Mouse (Mus musculus) midbrain, embryonic 11.5 days (tissue): ENCODE results near the gene Slc25a21. TPM values are rescaled to one million over a fixed set of nuclear protein-coding genes. Genes with fewer than 3 reads are reported as not detected.

Experiments
- ATAC-seq: fragments of 200-750 bp; cut with Nextera tagmentation; 2 replicates; pipeline ENCODE4 v1.8.0; 2017; ENCODE audit warnings: moderate TSS enrichment, moderate library complexity; ENCODE audit not compliant: low FRiP score
- DNase-seq: peaks from one replicate; pipeline ENCODE4 v3.0.0; 2015; ENCODE audit warnings: low spot score; ENCODE audit errors: missing footprints
- H3K27ac ChIP-seq: fragments of 300-500 bp; sonication (generic); 2 replicates; pipeline ENCODE4 v1.5.1; 2014; ENCODE audit warnings: low read depth, low read length
- H3K27me3 ChIP-seq: fragments of 300-500 bp; sonication (generic); 2 replicates; pipeline ENCODE4 v1.6.1; 2014; ENCODE audit warnings: mild to moderate bottlenecking, low read length, moderate library complexity, mixed read lengths; ENCODE audit not compliant: control insufficient read depth, insufficient read depth
- H3K36me3 ChIP-seq: fragments of 300-500 bp; sonication (generic); 2 replicates; pipeline ENCODE4 v1.6.1; 2014; ENCODE audit warnings: mild to moderate bottlenecking, low read length, moderate library complexity, mixed read lengths; ENCODE audit not compliant: control insufficient read depth, insufficient read depth
- H3K4me1 ChIP-seq: fragments of 300-500 bp; sonication (generic); 2 replicates; pipeline ENCODE4 v1.6.1; 2014; ENCODE audit warnings: low read length; ENCODE audit not compliant: control insufficient read depth, insufficient read depth
- H3K4me2 ChIP-seq: fragments of 300-500 bp; sonication (generic); 2 replicates; pipeline ENCODE4 v1.6.1; 2014; ENCODE audit warnings: mild to moderate bottlenecking, moderate library complexity
- H3K4me3 ChIP-seq: fragments of 300-500 bp; sonication (generic); 2 replicates; pipeline ENCODE4 v1.5.1; 2014; ENCODE audit warnings: low read depth, low read length
- H3K9ac ChIP-seq: fragments of 300-500 bp; sonication (generic); 2 replicates; pipeline ENCODE4 v1.6.1; 2014; ENCODE audit warnings: low read length
- H3K9me3 ChIP-seq: fragments of 300-500 bp; sonication (generic); 2 replicates; pipeline ENCODE4 v1.6.1; 2016; ENCODE audit warnings: low read length; ENCODE audit not compliant: control insufficient read depth
- WGBS: fragments of 180-500 bp; shearing (Covaris S2); extraction: QIAGEN DNeasy Blood & Tissue Kit; methylation state at CpG from one replicate; pipeline ENCODE4 v1.1.7; 2014; 5-methylcytosine and 5-hydroxymethylcytosine counted together
- polyA plus RNA-seq: library from polyadenylated mRNA; unstranded; fragments of >200 nt; fragmentation: Nextera tagmentation; extraction: Ambion mirVana; gene quantifications from 2 replicates; pipeline ENCODE4 v1.2.1, GENCODE M21; 2014

Slc25a21 gene
- polyA plus RNA-seq, 1 experiment from 2014 or later: 2.5 TPM

- peak overlapping the region; percentile 22; the same call in 1 of the 2 replicates for H3K4me3 ChIP-seq
- no peak overlapping the region for H3K27ac ChIP-seq
- H3K36me3 ChIP-seq: no peaks in the 10 kb centered on the region
- WGBS: 9% methylated on average over 5 of the region's 5 CpGs
- peak; percentile 94 for ATAC-seq
- DNase-seq: peak; percentile 96
- H3K4me2 ChIP-seq: peak overlapping the region; percentile 34
- peaks cover 8% of the 10 kb centered on the region; the same call in 1 of the 2 replicates for H3K4me1 ChIP-seq
- H3K9ac ChIP-seq: peak overlapping the region; percentile 7; the same call in 1 of the 2 replicates
- H3K9me3 ChIP-seq: no peaks in the 10 kb centered on the region
- no peaks in the 10 kb centered on the region for H3K27me3 ChIP-seq
These were observed 367.8 kb downstream of the Slc25a21 start for GRCm38 (mm10) chr12:56829455-56829883.

GRCm38 (mm10) chr12:56827808-56828384, 369.4 kb downstream of the Slc25a21 start:
- no peaks in the 10 kb centered on the region for H3K27me3 ChIP-seq
- no peaks in the 10 kb centered on the region for H3K36me3 ChIP-seq
- H3K4me1 ChIP-seq: peaks cover 8% of the 10 kb centered on the region; the same call in 1 of the 2 replicates
- H3K27ac ChIP-seq: no peak overlapping the region
- DNase-seq (no peak), ATAC-seq (no peak)
- no peaks in the 10 kb centered on the region for H3K9me3 ChIP-seq
- H3K4me3 ChIP-seq: no peak overlapping the region
- H3K4me2 ChIP-seq: no peak overlapping the region
- H3K9ac ChIP-seq: no peak overlapping the region
- WGBS: 75% methylated on average over 8 of the region's 8 CpGs

DNA sequence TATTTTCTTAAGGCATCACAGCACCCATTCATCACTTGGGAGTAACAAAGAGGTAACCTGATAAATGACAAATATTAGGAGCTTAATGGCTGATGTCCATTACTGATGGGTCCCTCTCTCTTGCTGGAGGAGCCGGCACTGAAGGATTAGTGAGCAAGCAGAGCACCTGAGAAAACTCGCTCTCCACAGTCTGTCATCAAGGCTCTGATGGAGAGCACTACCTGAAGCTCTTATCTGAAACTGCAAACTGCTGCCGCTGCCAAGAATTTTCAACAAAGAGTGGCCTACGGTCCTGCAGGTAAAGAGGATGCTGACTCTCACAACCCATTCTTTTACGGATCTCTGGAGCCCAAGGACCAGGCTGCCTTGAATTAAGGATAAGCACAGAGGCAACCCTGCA, 372.6 kb downstream of the Slc25a21 start:
- Histone ChIP-seq H3K9ac (no peak overlapping the region), H3K4me1 (peaks cover 6% of the 10 kb centered on the region; the same call in 1 of the 2 replicates), H3K36me3 (no peaks in the 10 kb centered on the region), H3K27ac (no peak overlapping the region), H3K9me3 (no peaks in the 10 kb centered on the region), H3K4me2 (no peak overlapping the region), H3K27me3 (no peaks in the 10 kb centered on the region), H3K4me3 (no peak overlapping the region)
- 75% methylated on average over 5 of the region's 5 CpGs for WGBS
- ATAC-seq: no peak
- DNase-seq: no peak

- ATAC-seq: no peak
These were observed 375.1 kb downstream of the Slc25a21 start for GRCm38 (mm10) chr12:56822122-56822521.

DNA sequence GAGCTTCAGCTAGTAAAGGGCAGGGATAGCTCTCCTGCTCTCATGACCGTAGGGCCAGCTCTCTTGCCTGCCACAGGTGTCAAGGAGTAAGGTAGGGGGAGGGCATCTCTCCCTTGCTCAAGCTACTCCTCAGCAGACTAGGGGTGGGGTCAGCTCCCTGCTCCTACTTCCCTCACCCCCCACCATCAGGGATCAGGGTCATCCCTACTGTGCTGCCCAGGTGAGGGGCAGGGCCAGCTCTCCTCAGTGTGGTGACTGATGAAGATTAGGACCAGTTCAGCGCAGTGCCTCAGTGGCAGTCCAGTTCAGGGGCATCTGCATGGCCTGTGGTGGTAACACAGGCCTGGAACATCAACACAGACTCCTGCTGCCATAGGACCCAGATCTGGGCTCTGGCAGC, 376.7 kb downstream of the Slc25a21 start:
- Histone ChIP-seq H3K4me2 (no peak overlapping the region), H3K9me3 (no peaks in the 10 kb centered on the region), H3K4me3 (no peak overlapping the region), H3K4me1 (no peaks in the 10 kb centered on the region), H3K36me3 (no peaks in the 10 kb centered on the region), H3K27ac (no peak overlapping the region), H3K27me3 (no peaks in the 10 kb centered on the region), H3K9ac (no peak overlapping the region)
- WGBS: 81% methylated on average over 2 of the region's 2 CpGs
- DNase-seq (no peak), ATAC-seq (no peak)

More at GRCm38 (mm10) chr12:56822122-56822521, 375.1 kb downstream of the Slc25a21 start:
- no peak for DNase-seq
- H3K4me3 ChIP-seq: no peak overlapping the region
- H3K4me1 ChIP-seq: no peaks in the 10 kb centered on the region
- no peaks in the 10 kb centered on the region for H3K36me3 ChIP-seq
- no peaks in the 10 kb centered on the region for H3K9me3 ChIP-seq
- 63% methylated on average over 2 of the region's 2 CpGs for WGBS
- no peak overlapping the region for H3K9ac ChIP-seq
- no peaks in the 10 kb centered on the region for H3K27me3 ChIP-seq
- no peak overlapping the region for H3K4me2 ChIP-seq
- no peak overlapping the region for H3K27ac ChIP-seq

DNA sequence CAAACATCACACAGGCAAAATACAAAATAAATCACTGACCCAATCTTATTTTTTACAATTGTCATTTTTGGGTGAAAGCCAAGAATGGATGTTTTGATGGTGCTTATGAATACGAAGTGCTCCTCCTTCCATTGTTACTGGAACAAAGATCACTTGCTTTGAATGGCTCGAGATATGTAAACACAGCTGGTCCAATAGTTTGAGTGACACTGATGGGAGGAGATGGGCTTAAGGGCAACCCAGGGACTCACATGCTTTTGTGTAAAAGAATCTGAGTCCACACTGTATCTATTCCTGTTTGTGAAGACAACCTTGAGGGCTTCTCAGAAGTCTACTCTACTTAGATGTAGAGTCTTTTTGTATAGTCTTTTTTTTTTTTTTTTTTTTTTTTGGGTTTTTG, 389.8 kb downstream of the Slc25a21 start:
- DNase-seq: no peak
- no peak overlapping the region for H3K4me2 ChIP-seq
- H3K27ac ChIP-seq: no peak overlapping the region
- H3K9ac ChIP-seq: no peak overlapping the region
- H3K9me3 ChIP-seq: no peaks in the 10 kb centered on the region
- no peaks in the 10 kb centered on the region for H3K36me3 ChIP-seq
- no peaks in the 10 kb centered on the region for H3K27me3 ChIP-seq
- WGBS: 67% methylated on average over 2 of the region's 2 CpGs
- peaks cover 2% of the 10 kb centered on the region; the same call in 1 of the 2 replicates for H3K4me1 ChIP-seq
- no peak overlapping the region for H3K4me3 ChIP-seq
- ATAC-seq: 0 out of 2 replicates have a peak, but pooled peaks have one; percentile 24

DNA sequence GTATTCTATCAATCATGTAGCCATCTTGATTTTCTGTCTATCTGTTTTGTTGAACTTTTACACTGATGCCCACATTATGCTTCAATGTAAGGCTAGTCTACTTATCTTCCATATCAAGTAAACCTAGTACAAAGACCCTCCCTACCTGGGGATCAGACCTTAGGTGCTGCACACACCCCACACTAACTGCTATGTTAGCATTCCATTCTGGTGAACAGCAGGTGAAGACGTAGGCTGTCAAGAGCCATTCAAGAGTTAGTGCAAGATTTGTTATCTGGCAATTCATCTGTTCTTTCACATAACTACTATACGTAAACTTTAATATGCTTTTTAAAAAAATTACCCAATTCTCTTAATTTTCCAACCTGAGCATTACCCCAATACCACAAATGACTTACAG, 390.2 kb downstream of the Slc25a21 start:
- 90% methylated on average over 2 of the region's 2 CpGs for WGBS
- no peak for ATAC-seq
- H3K27ac ChIP-seq: no peak overlapping the region

DNA sequence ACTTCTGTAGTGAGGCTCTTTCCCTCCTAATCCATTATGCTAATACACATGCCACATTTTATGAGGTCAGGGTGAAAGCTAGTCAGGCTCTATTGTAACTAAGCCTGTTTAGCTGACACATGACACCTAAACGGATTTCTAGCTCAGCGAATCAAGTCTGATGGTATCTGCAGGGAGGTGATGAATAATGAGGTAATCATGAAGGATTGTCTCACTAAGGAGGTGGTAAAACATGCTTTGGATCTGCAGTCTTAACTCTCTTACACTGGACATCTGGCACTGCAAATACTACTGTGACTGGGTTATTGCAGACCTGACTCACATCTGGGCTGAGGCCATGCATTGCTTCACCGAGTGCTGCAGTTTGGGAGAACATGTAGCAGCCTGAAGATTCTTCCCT, 392.8 kb downstream of the Slc25a21 start:
- Histone ChIP-seq H3K4me3 (no peak overlapping the region), H3K4me2 (no peak overlapping the region), H3K9me3 (no peaks in the 10 kb centered on the region), H3K4me1 (peaks cover 2% of the 10 kb centered on the region; the same call in 1 of the 2 replicates), H3K27ac (no peak overlapping the region), H3K27me3 (no peaks in the 10 kb centered on the region), H3K36me3 (no peaks in the 10 kb centered on the region), H3K9ac (no peak overlapping the region)
- WGBS: 48% methylated on average over 3 of the region's 3 CpGs
- DNase-seq: no peak
- ATAC-seq: peak; percentile 46; the same call in 1 of the 2 replicates

More for the DNA sequence above, 390.2 kb downstream of the Slc25a21 start:
- DNase-seq: no peak
- Histone ChIP-seq H3K4me3 (no peak overlapping the region), H3K9ac (no peak overlapping the region), H3K4me2 (no peak overlapping the region), H3K9me3 (no peaks in the 10 kb centered on the region), H3K36me3 (no peaks in the 10 kb centered on the region), H3K27me3 (no peaks in the 10 kb centered on the region), H3K4me1 (peaks cover 2% of the 10 kb centered on the region; the same call in 1 of the 2 replicates)

DNA sequence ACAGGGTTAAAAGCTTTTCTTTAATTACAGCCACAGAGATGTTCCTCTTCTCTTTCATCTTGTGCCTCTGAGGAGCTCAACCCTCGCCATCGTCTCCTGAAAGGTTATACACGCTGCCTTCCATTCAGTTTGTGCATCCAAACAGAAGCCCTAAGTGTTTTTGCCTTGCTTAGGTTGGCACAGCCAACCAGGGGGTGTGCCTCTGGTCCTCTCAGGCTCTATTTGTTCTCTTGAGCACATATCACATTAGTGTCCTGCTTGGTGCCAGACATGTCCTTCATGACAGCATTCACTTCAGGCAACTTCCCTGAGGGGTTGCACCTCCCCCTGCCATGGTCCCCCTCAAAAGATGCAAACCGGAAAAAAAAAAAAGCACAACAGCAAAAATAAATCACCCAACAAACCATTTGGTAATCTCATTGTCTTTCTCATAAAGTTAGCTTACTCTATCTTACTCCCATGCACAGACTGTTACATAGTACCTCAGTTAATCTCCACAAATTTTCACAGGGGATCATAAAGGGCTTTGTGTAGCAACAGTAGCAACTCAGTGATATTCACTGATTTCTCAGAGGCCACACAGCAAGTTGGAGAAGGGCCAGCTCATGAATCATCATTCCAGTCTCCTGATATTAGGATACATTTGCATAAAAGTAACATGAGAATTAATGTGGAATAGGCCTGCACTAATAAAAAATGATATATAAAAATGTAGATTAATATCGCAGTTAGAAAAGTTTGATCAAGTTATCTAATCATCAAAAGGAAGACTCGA, 398.4 kb downstream of the Slc25a21 start:
- Histone ChIP-seq H3K9me3 (no peaks in the 10 kb centered on the region), H3K4me2 (no peak overlapping the region), H3K9ac (no peak overlapping the region), H3K36me3 (no peaks in the 10 kb centered on the region), H3K27ac (no peak overlapping the region), H3K27me3 (no peaks in the 10 kb centered on the region), H3K4me3 (no peak overlapping the region), H3K4me1 (no peaks in the 10 kb centered on the region)
- DNase-seq (no peak), ATAC-seq (no peak)
- whole genome bisulfite sequencing: 63% methylated on average over 6 of the region's 6 CpGs
